Mouse (Mus musculus) midbrain, embryonic 10.5 days (tissue): ENCODE measurements at regions not wholly inside any gene's neighbourhood (a gene's known extent, or its start where the extent isn't known, plus 50 kb on each side); places are given as distances from the start of the nearest gene placed in this dataset.

Experiments
- DNase-seq: peaks from one replicate; pipeline ENCODE4 v3.0.0-alpha.2; 2017; ENCODE audit warnings: low spot score
- H3K27ac ChIP-seq: fragments of 300-500 bp; sonication (generic); replicated peaks from 2 replicates; pipeline ENCODE4 v1.5.1; 2016; ENCODE audit warnings: mild to moderate bottlenecking
- H3K27me3 ChIP-seq: fragments of 300-500 bp; sonication (generic); 2 replicates; pipeline ENCODE4 v1.6.1; 2016; ENCODE audit warnings: low read depth, mild to moderate bottlenecking; ENCODE audit not compliant: poor library complexity, severe bottlenecking
- H3K36me3 ChIP-seq: fragments of 300-500 bp; sonication (generic); 2 replicates; pipeline ENCODE4 v1.6.1; 2016; ENCODE audit warnings: mild to moderate bottlenecking, moderate library complexity
- H3K4me1 ChIP-seq: fragments of 300-500 bp; sonication (generic); 2 replicates; pipeline ENCODE4 v1.6.1; 2016
- H3K4me3 ChIP-seq: fragments of 300-500 bp; sonication (generic); 2 replicates; pipeline ENCODE4 v1.5.1; 2016; ENCODE audit warnings: mild to moderate bottlenecking, moderate library complexity
- H3K9me3 ChIP-seq: fragments of 300-500 bp; sonication (generic); replicated peaks from 2 replicates; pipeline ENCODE4 v1.6.1; 2016; ENCODE audit warnings: mild to moderate bottlenecking
- WGBS: fragments of 180-500 bp; shearing (Covaris S2); methylation state at CpG from one replicate; pipeline ENCODE4 v1.1.7; 2016; 5-methylcytosine and 5-hydroxymethylcytosine counted together

- Histone ChIP-seq H3K27ac (peak overlapping the region; percentile 59; the same call in 1 of the 2 replicates), H3K36me3 (no peaks in the 10 kb centered on the region), H3K4me1 (peaks cover 33% of the 10 kb centered on the region), H3K4me3 (no peak overlapping the region), H3K9me3 (no peaks in the 10 kb centered on the region), H3K27me3 (no peaks in the 10 kb centered on the region)
- no peak for DNase-seq
- WGBS, result 76% methylated on average over 17 of the region's 17 CpGs
These were observed 208.2 kb upstream of the Atp5g3 start for GRCm38 (mm10) chr2:74119167-74119937.

- no peak for DNase-seq
- H3K27ac ChIP-seq, result no peak overlapping the region
- H3K36me3 ChIP-seq, result no peaks in the 10 kb centered on the region
- no peak overlapping the region for H3K4me3 ChIP-seq
- no peaks in the 10 kb centered on the region for H3K9me3 ChIP-seq
- WGBS, result 84% methylated on average over 4 of the region's 4 CpGs
- no peaks in the 10 kb centered on the region for H3K27me3 ChIP-seq
- no peaks in the 10 kb centered on the region for H3K4me1 ChIP-seq
These were observed 195.3 kb upstream of the Atp5g3 start for GRCm38 (mm10) chr2:74106472-74106871.

GRCm38 (mm10) chr2:74099671-74100372, 188.7 kb upstream of the Atp5g3 start:
- no peaks in the 10 kb centered on the region for H3K9me3 ChIP-seq
- H3K27me3 ChIP-seq, result no peaks in the 10 kb centered on the region
- H3K27ac ChIP-seq, result no peak overlapping the region
- 92% methylated on average over 9 of the region's 9 CpGs for WGBS
- H3K4me3 ChIP-seq, result no peak overlapping the region
- peaks cover 8% of the 10 kb centered on the region; the same call in 1 of the 2 replicates for H3K4me1 ChIP-seq
- DNase-seq, result no peak
- H3K36me3 ChIP-seq, result no peaks in the 10 kb centered on the region

GRCm38 (mm10) chr2:74096809-74097208, 185.7 kb upstream of the Atp5g3 start:
- WGBS, result 92% methylated on average over 2 of the region's 2 CpGs
- no peaks in the 10 kb centered on the region for H3K36me3 ChIP-seq
- DNase-seq, result no peak

GRCm38 (mm10) chr2:74093494-74093893, 182.4 kb upstream of the Atp5g3 start:
- Histone ChIP-seq H3K36me3 (no peaks in the 10 kb centered on the region), H3K4me3 (no peak overlapping the region), H3K27me3 (no peaks in the 10 kb centered on the region), H3K27ac (no peak overlapping the region), H3K4me1 (no peaks in the 10 kb centered on the region), H3K9me3 (0 out of 2 replicates have a peak, but pooled peaks cover 3% of the 10 kb centered on the region)
- 90% methylated on average over 7 of the region's 7 CpGs for WGBS
- DNase-seq, result no peak

More at GRCm38 (mm10) chr2:74096809-74097208, 185.7 kb upstream of the Atp5g3 start:
- Histone ChIP-seq H3K27ac (no peak overlapping the region), H3K9me3 (0 out of 2 replicates have a peak, but pooled peaks cover 3% of the 10 kb centered on the region), H3K27me3 (no peaks in the 10 kb centered on the region), H3K4me3 (no peak overlapping the region), H3K4me1 (peaks cover 8% of the 10 kb centered on the region; the same call in 1 of the 2 replicates)

- Histone ChIP-seq H3K27ac (no peak overlapping the region), H3K27me3 (no peaks in the 10 kb centered on the region), H3K4me3 (no peak overlapping the region), H3K36me3 (no peaks in the 10 kb centered on the region), H3K4me1 (no peaks in the 10 kb centered on the region), H3K9me3 (no peaks in the 10 kb centered on the region)
- DNase-seq, result no peak
- WGBS, result 84% methylated on average over 3 of the region's 3 CpGs
These were observed 176.2 kb upstream of the Atp5g3 start for GRCm38 (mm10) chr2:74087375-74087774.

- H3K9me3 ChIP-seq, result no peaks in the 10 kb centered on the region
- no peak overlapping the region for H3K27ac ChIP-seq
- H3K4me3 ChIP-seq, result no peak overlapping the region
- no peak for DNase-seq
- H3K36me3 ChIP-seq, result no peaks in the 10 kb centered on the region
- H3K4me1 ChIP-seq, result no peaks in the 10 kb centered on the region
- WGBS, result 94% methylated on average over 6 of the region's 6 CpGs
- no peaks in the 10 kb centered on the region for H3K27me3 ChIP-seq
These were observed 173.8 kb upstream of the Atp5g3 start for GRCm38 (mm10) chr2:74084971-74085370.

- H3K4me1 ChIP-seq, result peaks cover 31% of the 10 kb centered on the region
- 0 out of 2 replicates have a peak, but pooled peaks cover 2% of the 10 kb centered on the region for H3K27me3 ChIP-seq
- no peak for DNase-seq
- no peak overlapping the region for H3K27ac ChIP-seq
- no peak overlapping the region for H3K4me3 ChIP-seq
- no peaks in the 10 kb centered on the region for H3K9me3 ChIP-seq
- 67% methylated on average over 4 of the region's 4 CpGs for WGBS
- H3K36me3 ChIP-seq, result no peaks in the 10 kb centered on the region
These were observed 165.6 kb upstream of the Atp5g3 start for GRCm38 (mm10) chr2:74076774-74077173.

GRCm38 (mm10) chr2:74075566-74075965, 164.4 kb upstream of the Atp5g3 start:
- H3K9me3 ChIP-seq, result no peaks in the 10 kb centered on the region
- no peak overlapping the region for H3K27ac ChIP-seq
- 80% methylated on average over 1 of the region's 1 CpGs for WGBS
- DNase-seq, result no peak
- peaks cover 34% of the 10 kb centered on the region for H3K4me1 ChIP-seq
- no peaks in the 10 kb centered on the region for H3K36me3 ChIP-seq
- no peak overlapping the region for H3K4me3 ChIP-seq
- 0 out of 2 replicates have a peak, but pooled peaks cover 2% of the 10 kb centered on the region for H3K27me3 ChIP-seq

GRCm38 (mm10) chr2:74073396-74073795, 162.3 kb upstream of the Atp5g3 start:
- Histone ChIP-seq H3K4me3 (no peak overlapping the region), H3K36me3 (no peaks in the 10 kb centered on the region), H3K9me3 (no peaks in the 10 kb centered on the region), H3K27me3 (0 out of 2 replicates have a peak, but pooled peaks cover 2% of the 10 kb centered on the region), H3K27ac (peak overlapping the region; percentile 60; the same call in 1 of the 2 replicates), H3K4me1 (peaks cover 34% of the 10 kb centered on the region)
- WGBS, result 78% methylated on average over 1 of the region's 1 CpGs
- DNase-seq, result no peak

GRCm38 (mm10) chr2:74066652-74067051, 155.5 kb upstream of the Atp5g3 start:
- 8% methylated on average over 11 of the region's 11 CpGs for WGBS
- peak; percentile 66 for DNase-seq
- Histone ChIP-seq H3K4me1 (peaks cover 15% of the 10 kb centered on the region; the same call in 1 of the 2 replicates), H3K9me3 (no peaks in the 10 kb centered on the region), H3K27me3 (peaks cover 14% of the 10 kb centered on the region), H3K4me3 (no peak overlapping the region), H3K27ac (no peak overlapping the region), H3K36me3 (no peaks in the 10 kb centered on the region)

- Histone ChIP-seq H3K27ac (no peak overlapping the region), H3K27me3 (peaks cover 14% of the 10 kb centered on the region), H3K4me1 (peaks cover 12% of the 10 kb centered on the region; the same call in 1 of the 2 replicates), H3K9me3 (no peaks in the 10 kb centered on the region), H3K36me3 (no peaks in the 10 kb centered on the region), H3K4me3 (no peak overlapping the region)
- no peak for DNase-seq
- WGBS, result 81% methylated on average over 9 of the region's 9 CpGs
These were observed 153.2 kb upstream of the Atp5g3 start for GRCm38 (mm10) chr2:74064369-74064768.

GRCm38 (mm10) chr2:74063777-74064176, 152.7 kb upstream of the Atp5g3 start:
- Histone ChIP-seq H3K9me3 (no peaks in the 10 kb centered on the region), H3K27ac (no peak overlapping the region), H3K36me3 (no peaks in the 10 kb centered on the region), H3K4me3 (no peak overlapping the region), H3K4me1 (peaks cover 12% of the 10 kb centered on the region; the same call in 1 of the 2 replicates), H3K27me3 (peaks cover 14% of the 10 kb centered on the region)
- WGBS, result 85% methylated on average over 15 of the region's 15 CpGs
- DNase-seq, result no peak
